Mouse (Mus musculus): Measurements from ENCODE around the gene Ace2. TPM values are rescaled to one million over a fixed set of nuclear protein-coding genes. Genes with fewer than 3 reads are reported as not detected.

Gene Ace2
- polyA plus RNA-seq, 1 experiment from 2014 or later: 18.6 TPM

GRCm38 (mm10) chrX:164171034-164171433 is 31.9 kb downstream of the Ace2 start:
- Histone ChIP-seq H3K9me3 (replicated peaks; ENCODE audit: control insufficient read depth, low read length) (no peaks in the 10 kb centered on the region), H3K27ac (ENCODE audit: low read length) (no peak overlapping the region), H3K4me2 (ENCODE audit: low read depth, low read length) (no peak overlapping the region), H3K4me3 (replicated peaks; ENCODE audit: low read length) (no peak overlapping the region), H3K36me3 (ENCODE audit: control insufficient read depth, insufficient read depth, low read length) (no peaks in the 10 kb centered on the region), H3K27me3 (ENCODE audit: control insufficient read depth, insufficient read depth, low read length) (peaks cover 4% of the 10 kb centered on the region), H3K4me1 (ENCODE audit: control insufficient read depth, insufficient read depth, low read length) (no peaks in the 10 kb centered on the region), H3K9ac (ENCODE audit: low read length) (no peak overlapping the region)
- WGBS: 62% methylated on average over 2 of the region's 2 CpGs
- ATAC-seq (ENCODE audit: insufficient read depth, low FRiP score): no peak

DNA sequence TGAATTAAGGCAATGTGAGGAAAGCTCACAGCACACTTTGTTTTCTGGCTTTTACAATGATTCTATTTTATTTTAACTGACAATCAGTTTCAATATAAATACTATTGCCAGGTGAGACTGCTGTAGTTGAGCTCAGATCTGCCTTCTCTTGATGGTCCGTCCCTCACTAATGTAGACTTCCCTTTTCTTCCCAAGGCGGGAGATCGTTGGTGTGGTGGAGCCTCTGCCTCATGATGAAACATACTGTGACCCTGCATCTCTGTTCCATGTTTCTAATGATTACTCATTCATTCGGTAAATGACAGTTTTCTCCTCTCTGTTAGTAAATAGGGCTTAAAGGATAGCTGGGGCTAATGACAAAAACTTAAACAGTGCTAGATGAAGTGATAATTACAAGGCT is 34.7 kb downstream of the Ace2 start:
- WGBS: 76% methylated on average over 4 of the region's 4 CpGs
- H3K4me1 ChIP-seq (ENCODE audit: control insufficient read depth, insufficient read depth, low read length): no peaks in the 10 kb centered on the region
- H3K4me3 ChIP-seq (replicated peaks; ENCODE audit: low read length): no peak overlapping the region
- no peaks in the 10 kb centered on the region for H3K36me3 ChIP-seq (ENCODE audit: control insufficient read depth, insufficient read depth, low read length)
- no peaks in the 10 kb centered on the region for H3K9me3 ChIP-seq (replicated peaks; ENCODE audit: control insufficient read depth, low read length)
- H3K9ac ChIP-seq (ENCODE audit: low read length): no peak overlapping the region
- H3K27ac ChIP-seq (ENCODE audit: low read length): no peak overlapping the region
- no peak for ATAC-seq (ENCODE audit: insufficient read depth, low FRiP score)
- peaks cover 4% of the 10 kb centered on the region for H3K27me3 ChIP-seq (ENCODE audit: control insufficient read depth, insufficient read depth, low read length)
- H3K4me2 ChIP-seq (ENCODE audit: low read depth, low read length): no peak overlapping the region

- Histone ChIP-seq H3K9ac (ENCODE audit: low read length) (no peak overlapping the region), H3K36me3 (ENCODE audit: control insufficient read depth, insufficient read depth, low read length) (no peaks in the 10 kb centered on the region), H3K27ac (ENCODE audit: low read length) (no peak overlapping the region), H3K4me2 (ENCODE audit: low read depth, low read length) (no peak overlapping the region), H3K9me3 (replicated peaks; ENCODE audit: control insufficient read depth, low read length) (no peaks in the 10 kb centered on the region), H3K27me3 (ENCODE audit: control insufficient read depth, insufficient read depth, low read length) (peaks cover 4% of the 10 kb centered on the region), H3K4me1 (ENCODE audit: control insufficient read depth, insufficient read depth, low read length) (no peaks in the 10 kb centered on the region), H3K4me3 (replicated peaks; ENCODE audit: low read length) (no peak overlapping the region)
- ATAC-seq (ENCODE audit: insufficient read depth, low FRiP score): no peak
- WGBS: 94% methylated on average over 1 of the region's 1 CpGs
Measured at GRCm38 (mm10) chrX:164175311-164175710, 36.2 kb downstream of the Ace2 start.

GRCm38 (mm10) chrX:164175780-164176179 is 36.6 kb downstream of the Ace2 start:
- WGBS: 69% methylated on average over 2 of the region's 2 CpGs
- Histone ChIP-seq H3K4me1 (ENCODE audit: control insufficient read depth, insufficient read depth, low read length) (no peaks in the 10 kb centered on the region), H3K9me3 (replicated peaks; ENCODE audit: control insufficient read depth, low read length) (no peaks in the 10 kb centered on the region), H3K27me3 (ENCODE audit: control insufficient read depth, insufficient read depth, low read length) (peaks cover 4% of the 10 kb centered on the region), H3K27ac (ENCODE audit: low read length) (no peak overlapping the region), H3K36me3 (ENCODE audit: control insufficient read depth, insufficient read depth, low read length) (no peaks in the 10 kb centered on the region), H3K9ac (ENCODE audit: low read length) (no peak overlapping the region), H3K4me3 (replicated peaks; ENCODE audit: low read length) (no peak overlapping the region), H3K4me2 (ENCODE audit: low read depth, low read length) (no peak overlapping the region)
- no peak for ATAC-seq (ENCODE audit: insufficient read depth, low FRiP score)

DNA sequence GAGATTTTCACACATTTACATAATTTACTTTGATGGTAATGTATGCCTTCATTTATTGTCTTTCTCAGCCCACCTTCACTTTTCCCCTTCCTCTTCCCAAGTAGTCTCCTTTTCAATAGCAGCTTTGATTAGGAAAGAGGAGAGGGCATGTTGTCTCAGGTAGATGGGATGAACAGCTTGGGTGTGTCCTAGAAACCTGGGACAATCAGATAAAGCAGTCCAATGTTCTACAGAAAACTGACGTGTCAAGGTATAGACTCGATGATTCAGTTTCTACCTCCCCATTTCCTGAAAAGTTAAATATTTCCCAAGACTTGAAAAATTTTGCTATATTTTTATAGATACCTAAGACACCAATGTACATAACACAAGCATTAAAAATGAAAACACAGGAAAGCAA is 39.7 kb downstream of the Ace2 start:
- H3K27me3 ChIP-seq (ENCODE audit: control insufficient read depth, insufficient read depth, low read length): peaks cover 4% of the 10 kb centered on the region
- no peaks in the 10 kb centered on the region for H3K36me3 ChIP-seq (ENCODE audit: control insufficient read depth, insufficient read depth, low read length)
- no peaks in the 10 kb centered on the region for H3K9me3 ChIP-seq (replicated peaks; ENCODE audit: control insufficient read depth, low read length)
- H3K9ac ChIP-seq (ENCODE audit: low read length): no peak overlapping the region
- no peaks in the 10 kb centered on the region for H3K4me1 ChIP-seq (ENCODE audit: control insufficient read depth, insufficient read depth, low read length)
- 74% methylated on average over 2 of the region's 2 CpGs for WGBS
- no peak for ATAC-seq (ENCODE audit: insufficient read depth, low FRiP score)
- H3K4me2 ChIP-seq (ENCODE audit: low read depth, low read length): no peak overlapping the region
- H3K4me3 ChIP-seq (replicated peaks; ENCODE audit: low read length): no peak overlapping the region
- H3K27ac ChIP-seq (ENCODE audit: low read length): no peak overlapping the region

DNA sequence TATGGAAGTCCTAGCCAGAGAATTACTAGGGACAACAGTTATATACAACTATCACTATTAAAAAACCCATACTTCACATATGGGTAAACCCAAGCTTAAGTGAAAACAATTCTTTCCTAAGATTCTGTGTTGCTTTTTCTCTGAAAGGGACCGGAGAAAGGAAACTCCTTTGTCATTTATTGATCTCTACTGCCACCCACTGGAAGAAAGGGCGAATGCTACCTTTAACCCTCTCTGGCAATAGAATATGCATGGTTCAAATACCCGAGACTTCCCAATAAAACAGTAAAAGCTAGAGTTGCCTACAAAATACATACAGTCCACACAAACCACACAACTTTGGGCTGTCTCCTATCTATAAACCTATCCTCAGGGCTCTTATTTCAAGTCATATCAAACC is 40.6 kb downstream of the Ace2 start:
- no peak overlapping the region for H3K4me2 ChIP-seq (ENCODE audit: low read depth, low read length)
- H3K9me3 ChIP-seq (replicated peaks; ENCODE audit: control insufficient read depth, low read length): no peaks in the 10 kb centered on the region
- H3K27me3 ChIP-seq (ENCODE audit: control insufficient read depth, insufficient read depth, low read length): no peaks in the 10 kb centered on the region; the same call in none of the 2 replicates
- no peak overlapping the region for H3K9ac ChIP-seq (ENCODE audit: low read length)
- no peak for ATAC-seq (ENCODE audit: insufficient read depth, low FRiP score)
- H3K4me3 ChIP-seq (replicated peaks; ENCODE audit: low read length): no peak overlapping the region
- 13% methylated on average over 3 of the region's 3 CpGs for WGBS
- H3K4me1 ChIP-seq (ENCODE audit: control insufficient read depth, insufficient read depth, low read length): no peaks in the 10 kb centered on the region
- H3K36me3 ChIP-seq (ENCODE audit: control insufficient read depth, insufficient read depth, low read length): no peaks in the 10 kb centered on the region
- no peak overlapping the region for H3K27ac ChIP-seq (ENCODE audit: low read length)

GRCm38 (mm10) chrX:164183844-164184243 is 44.7 kb downstream of the Ace2 start:
- Histone ChIP-seq H3K27me3 (ENCODE audit: control insufficient read depth, insufficient read depth, low read length) (no peaks in the 10 kb centered on the region; the same call in 1 of the 2 replicates), H3K4me3 (replicated peaks; ENCODE audit: low read length) (no peak overlapping the region), H3K36me3 (ENCODE audit: control insufficient read depth, insufficient read depth, low read length) (no peaks in the 10 kb centered on the region), H3K4me1 (ENCODE audit: control insufficient read depth, insufficient read depth, low read length) (no peaks in the 10 kb centered on the region), H3K9ac (ENCODE audit: low read length) (no peak overlapping the region), H3K27ac (ENCODE audit: low read length) (no peak overlapping the region), H3K9me3 (replicated peaks; ENCODE audit: control insufficient read depth, low read length) (no peaks in the 10 kb centered on the region), H3K4me2 (ENCODE audit: low read depth, low read length) (no peak overlapping the region)
- 29% methylated on average over 3 of the region's 3 CpGs for WGBS
- no peak for ATAC-seq (ENCODE audit: insufficient read depth, low FRiP score)

- Histone ChIP-seq H3K4me2 (ENCODE audit: low read depth, low read length) (no peak overlapping the region), H3K4me3 (replicated peaks; ENCODE audit: low read length) (no peak overlapping the region), H3K27me3 (ENCODE audit: control insufficient read depth, insufficient read depth, low read length) (peaks cover 3% of the 10 kb centered on the region; the same call in 1 of the 2 replicates), H3K9me3 (replicated peaks; ENCODE audit: control insufficient read depth, low read length) (no peaks in the 10 kb centered on the region), H3K36me3 (ENCODE audit: control insufficient read depth, insufficient read depth, low read length) (no peaks in the 10 kb centered on the region), H3K27ac (ENCODE audit: low read length) (no peak overlapping the region), H3K4me1 (ENCODE audit: control insufficient read depth, insufficient read depth, low read length) (no peaks in the 10 kb centered on the region), H3K9ac (ENCODE audit: low read length) (no peak overlapping the region)
- no peak for ATAC-seq (ENCODE audit: insufficient read depth, low FRiP score)
Measured at GRCm38 (mm10) chrX:164189880-164190279, 50.7 kb downstream of the Ace2 start.

GRCm38 (mm10) chrX:164197679-164198078 is 58.5 kb downstream of the Ace2 start:
- Histone ChIP-seq H3K9ac (ENCODE audit: low read length) (no peak overlapping the region), H3K4me2 (ENCODE audit: low read depth, low read length) (no peak overlapping the region), H3K9me3 (replicated peaks; ENCODE audit: control insufficient read depth, low read length) (no peaks in the 10 kb centered on the region), H3K36me3 (ENCODE audit: control insufficient read depth, insufficient read depth, low read length) (no peaks in the 10 kb centered on the region), H3K4me3 (replicated peaks; ENCODE audit: low read length) (no peak overlapping the region), H3K27ac (ENCODE audit: low read length) (no peak overlapping the region), H3K4me1 (ENCODE audit: control insufficient read depth, insufficient read depth, low read length) (no peaks in the 10 kb centered on the region), H3K27me3 (ENCODE audit: control insufficient read depth, insufficient read depth, low read length) (peaks cover 3% of the 10 kb centered on the region; the same call in 1 of the 2 replicates)
- 87% methylated on average over 2 of the region's 2 CpGs for WGBS
- ATAC-seq (ENCODE audit: insufficient read depth, low FRiP score): no peak

GRCm38 (mm10) chrX:164200547-164200946 is 61.4 kb downstream of the Ace2 start:
- 72% methylated on average over 5 of the region's 5 CpGs for WGBS
- no peak overlapping the region for H3K4me2 ChIP-seq (ENCODE audit: low read depth, low read length)
- H3K4me1 ChIP-seq (ENCODE audit: control insufficient read depth, insufficient read depth, low read length): no peaks in the 10 kb centered on the region
- H3K36me3 ChIP-seq (ENCODE audit: control insufficient read depth, insufficient read depth, low read length): no peaks in the 10 kb centered on the region
- H3K9me3 ChIP-seq (replicated peaks; ENCODE audit: control insufficient read depth, low read length): no peaks in the 10 kb centered on the region
- H3K27ac ChIP-seq (ENCODE audit: low read length): no peak overlapping the region
- H3K27me3 ChIP-seq (ENCODE audit: control insufficient read depth, insufficient read depth, low read length): no peaks in the 10 kb centered on the region; the same call in 1 of the 2 replicates
- no peak overlapping the region for H3K4me3 ChIP-seq (replicated peaks; ENCODE audit: low read length)
- H3K9ac ChIP-seq (ENCODE audit: low read length): no peak overlapping the region
- ATAC-seq (ENCODE audit: insufficient read depth, low FRiP score): no peak

Data from stomach, embryonic 16.5 days (tissue).